Mouse (Mus musculus) right cerebral cortex, postnatal 10 days (tissue): Measurements from ENCODE around the gene Limk2.
A peak's percentile ranks its signal among the peaks of the same experiment; 100 is the strongest.

Experiments
- DNase-seq, 2 experiments: peaks; one replicate each; pipeline ENCODE4 v3.0.0; 2021; ENCODE audit warnings: low spot score in 2 of 2

Gene Limk2

DNA sequence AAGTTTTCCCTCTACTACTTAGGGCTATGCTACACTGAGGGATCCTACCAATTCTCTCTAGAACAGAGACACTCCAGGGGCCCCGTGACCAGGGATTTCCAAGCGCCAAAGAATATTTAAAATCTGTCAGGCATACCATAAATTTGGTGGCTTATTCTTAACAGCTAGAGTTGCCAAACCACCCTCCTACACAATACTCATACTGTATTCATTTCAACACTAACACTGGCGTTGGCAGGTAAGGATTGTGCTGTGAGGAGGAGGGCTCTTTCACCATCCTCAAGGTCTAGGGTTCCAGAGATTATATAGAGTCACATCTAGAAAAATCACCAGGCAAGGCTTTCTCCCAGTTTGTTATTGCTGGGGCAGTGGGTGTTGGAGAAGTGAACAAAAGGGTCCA lies 7.4 kb upstream of the Limk2 start:
- DNase-seq = no peak

DNA sequence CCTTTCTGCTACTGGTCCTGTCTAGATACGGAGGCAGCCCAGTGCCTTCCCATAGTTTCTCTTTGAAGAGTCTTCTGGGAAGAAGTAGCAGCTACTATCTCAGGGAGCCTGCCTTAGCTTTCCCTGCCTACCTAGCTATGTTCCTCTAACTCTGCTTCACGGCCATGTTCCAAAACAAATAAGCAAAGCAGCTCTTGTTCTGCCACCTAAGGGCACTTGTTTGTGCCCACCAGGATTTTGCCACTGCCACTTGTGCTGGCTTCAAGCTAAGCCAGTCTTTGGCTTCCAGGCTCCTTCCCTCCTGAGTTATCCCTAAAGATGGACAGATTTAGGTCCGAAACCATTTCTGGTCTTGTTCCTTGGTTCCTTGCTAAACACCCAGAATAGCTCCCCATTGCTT lies 3.1 kb upstream of the Limk2 start:
- DNase-seq = no peak

GRCm38 (mm10) chr11:3408131-3408996 lies 625 bp downstream of the Limk2 start:
- no peak for DNase-seq

DNA sequence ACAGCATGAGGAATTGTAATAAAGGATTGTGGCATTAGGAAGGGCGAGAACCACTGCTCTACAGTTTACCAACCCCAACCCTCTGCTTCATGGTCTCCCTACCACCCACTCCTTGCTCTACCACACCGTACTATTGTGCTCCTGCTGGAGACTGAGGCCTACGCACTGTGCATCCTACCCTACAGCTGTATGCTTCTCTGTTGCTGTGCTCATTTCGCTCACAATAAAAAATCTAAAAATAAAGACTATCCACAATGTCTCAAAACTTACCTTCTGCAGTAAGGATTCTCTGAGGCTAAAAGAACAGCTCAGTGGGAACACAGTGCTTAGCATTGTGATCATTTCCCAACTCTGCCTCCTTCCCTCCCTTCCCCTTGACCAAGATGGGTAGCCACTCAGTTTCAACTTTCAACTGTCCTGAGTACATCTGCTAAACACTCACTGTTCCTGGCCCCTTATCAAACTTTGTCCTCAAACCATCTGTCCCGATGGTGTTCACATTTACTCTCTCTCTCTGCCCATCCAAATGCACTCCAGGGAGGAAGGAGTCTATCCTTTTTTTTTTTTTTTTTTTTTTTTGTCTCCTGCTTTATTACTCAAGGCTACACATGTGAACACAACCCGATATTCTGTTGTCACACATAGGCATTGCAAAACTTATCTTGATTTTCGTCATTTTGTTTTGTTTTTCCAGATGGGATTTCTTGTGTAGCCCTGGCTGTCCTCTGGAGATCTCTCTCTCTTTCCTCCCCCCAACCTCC lies 4.5 kb downstream of the Limk2 start:
- DNase-seq = no peak

DNA sequence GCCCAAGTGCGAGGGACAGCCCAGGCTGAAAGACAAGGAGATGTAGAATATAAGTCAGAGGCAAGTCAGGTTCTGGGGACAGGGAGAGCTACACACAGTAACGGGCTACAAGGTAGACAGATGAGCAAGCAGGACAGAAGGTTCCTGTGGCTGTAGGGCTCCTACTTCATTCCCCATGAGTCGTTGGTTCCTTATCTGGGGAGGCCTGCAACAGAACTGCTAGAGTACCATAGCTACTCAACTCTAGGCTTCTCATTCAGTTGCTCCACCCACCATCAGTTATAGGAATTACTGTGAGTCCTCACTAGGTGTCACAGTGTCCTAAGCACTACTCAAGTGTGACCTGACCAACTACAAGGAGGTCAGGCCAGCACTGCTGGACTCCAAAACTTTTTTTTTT lies 6.0 kb downstream of the Limk2 start:
- DNase-seq = no peak

DNA sequence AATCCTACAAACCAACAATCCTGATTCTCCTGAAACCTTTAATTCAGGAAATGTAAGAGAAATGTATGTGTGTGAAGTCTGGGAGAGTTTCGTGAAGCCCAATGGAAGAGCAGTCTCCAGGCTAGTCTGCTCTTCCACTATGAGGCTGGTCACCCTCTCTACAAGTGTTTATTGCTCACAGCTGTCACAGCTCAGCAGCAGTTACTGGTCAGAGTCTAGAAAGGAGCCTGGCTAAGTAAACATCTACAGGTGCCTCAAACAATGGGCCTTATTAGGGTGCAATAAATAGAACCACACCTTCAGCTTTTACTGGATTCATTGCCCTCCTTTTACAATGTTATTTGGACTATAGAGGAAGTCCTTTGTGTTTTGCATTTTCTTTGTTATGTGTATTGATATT lies 10.7 kb downstream of the Limk2 start:
- DNase-seq = no peak

DNA sequence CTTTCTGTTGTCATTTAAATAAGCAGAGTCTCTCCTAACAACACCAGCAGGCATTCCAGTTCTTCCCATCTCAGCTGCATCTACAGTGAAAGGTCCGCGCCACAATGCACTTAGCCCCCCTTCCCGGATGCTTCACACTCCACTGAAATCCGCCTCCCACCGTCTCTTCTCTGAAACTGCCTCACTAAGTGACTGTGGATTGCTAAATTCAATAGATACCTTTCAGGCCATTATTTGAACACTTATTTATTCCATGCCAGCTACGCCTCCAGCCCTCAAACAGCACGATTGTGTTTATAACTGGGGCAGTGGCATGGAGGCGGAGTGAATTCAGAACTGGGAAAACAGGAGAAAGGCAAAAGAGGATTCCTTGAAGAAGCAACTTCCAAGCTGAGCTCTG lies 12.4 kb downstream of the Limk2 start:
- DNase-seq = peak; percentile 36 to 49

- no peak for DNase-seq
Observed at GRCm38 (mm10) chr11:3396091-3396490, 12.9 kb downstream of the Limk2 start.

GRCm38 (mm10) chr11:3394520-3394919 lies 14.5 kb downstream of the Limk2 start:
- no peak for DNase-seq

GRCm38 (mm10) chr11:3392526-3392925 lies 16.5 kb downstream of the Limk2 start:
- DNase-seq = no peak

GRCm38 (mm10) chr11:3390789-3391188 lies 18.2 kb downstream of the Limk2 start:
- DNase-seq = no peak

DNA sequence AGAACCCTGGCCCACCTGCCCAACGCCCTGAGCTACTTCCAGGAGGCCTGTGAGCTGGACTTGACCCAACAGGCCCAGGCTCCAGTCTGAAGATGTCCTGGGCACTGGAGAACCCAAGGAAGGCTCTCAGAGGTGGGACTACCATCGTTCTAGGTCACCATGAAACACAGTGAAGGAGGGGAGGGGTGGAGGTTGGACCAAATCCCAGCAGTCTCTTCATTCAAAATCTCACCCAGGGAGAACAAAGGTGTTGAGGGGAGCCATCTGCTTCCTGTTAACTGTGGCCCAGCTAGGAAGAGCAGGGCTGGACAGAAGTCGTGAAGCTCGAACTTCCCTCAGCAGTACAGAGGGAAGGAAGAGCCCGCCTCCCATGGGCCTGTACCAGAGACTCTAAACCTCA lies 19.0 kb downstream of the Limk2 start:
- no peak for DNase-seq

DNA sequence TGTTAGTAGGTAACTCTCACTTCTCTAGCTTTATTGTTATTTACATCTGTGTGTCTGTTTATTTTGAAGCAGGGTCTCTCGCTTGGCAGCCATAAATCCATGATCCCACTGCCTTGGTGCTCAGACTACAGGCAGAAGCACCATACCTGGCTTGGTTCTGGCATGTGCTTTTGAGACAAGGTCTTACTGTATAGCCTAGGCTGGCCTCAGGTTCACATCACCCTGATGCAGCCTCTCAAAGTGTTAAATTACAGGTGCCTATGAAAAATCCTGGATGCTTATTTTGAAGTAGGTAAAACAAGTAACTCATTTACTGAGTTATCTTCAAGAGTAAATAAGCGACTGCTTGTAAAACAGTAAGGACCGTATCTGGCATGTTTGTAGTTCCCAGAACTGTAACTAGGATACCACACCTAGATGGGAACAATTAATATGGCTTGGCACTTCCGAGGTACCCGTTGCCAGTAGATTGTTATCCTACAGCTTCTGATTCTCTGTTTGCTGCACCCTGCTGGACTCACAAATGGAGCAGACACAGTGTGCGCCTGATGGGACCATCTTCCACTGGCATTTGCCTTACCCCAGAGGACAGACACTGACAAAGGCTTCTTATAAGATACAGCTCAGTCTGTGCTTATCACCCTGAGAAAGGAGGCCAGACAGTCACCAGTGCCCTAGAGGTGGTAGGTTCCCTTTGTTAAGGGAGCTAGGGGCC lies 21.4 kb downstream of the Limk2 start:
- DNase-seq = no peak

DNA sequence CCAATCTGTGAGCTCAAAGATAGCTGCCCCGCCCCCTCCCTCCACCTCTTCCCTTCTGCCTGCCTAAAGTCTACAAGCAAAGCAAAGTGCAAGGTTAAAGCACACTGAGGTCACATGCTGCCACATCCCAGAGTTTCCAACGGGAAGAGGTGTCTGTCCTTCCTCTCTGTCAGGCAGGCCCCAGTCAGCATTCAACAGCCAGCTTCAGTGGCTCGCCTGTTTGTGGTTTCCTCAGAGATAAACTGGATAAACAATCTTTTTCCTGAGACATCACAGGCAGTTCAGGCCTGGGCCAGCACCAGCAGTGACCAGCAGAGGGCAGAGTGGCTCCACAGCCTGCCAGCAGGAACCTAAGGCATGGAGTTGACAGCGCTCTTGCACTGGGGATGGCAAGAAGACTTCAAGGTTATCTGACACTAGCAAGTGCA lies 22.0 kb downstream of the Limk2 start:
- peak; percentile 81 to 90 for DNase-seq

DNA sequence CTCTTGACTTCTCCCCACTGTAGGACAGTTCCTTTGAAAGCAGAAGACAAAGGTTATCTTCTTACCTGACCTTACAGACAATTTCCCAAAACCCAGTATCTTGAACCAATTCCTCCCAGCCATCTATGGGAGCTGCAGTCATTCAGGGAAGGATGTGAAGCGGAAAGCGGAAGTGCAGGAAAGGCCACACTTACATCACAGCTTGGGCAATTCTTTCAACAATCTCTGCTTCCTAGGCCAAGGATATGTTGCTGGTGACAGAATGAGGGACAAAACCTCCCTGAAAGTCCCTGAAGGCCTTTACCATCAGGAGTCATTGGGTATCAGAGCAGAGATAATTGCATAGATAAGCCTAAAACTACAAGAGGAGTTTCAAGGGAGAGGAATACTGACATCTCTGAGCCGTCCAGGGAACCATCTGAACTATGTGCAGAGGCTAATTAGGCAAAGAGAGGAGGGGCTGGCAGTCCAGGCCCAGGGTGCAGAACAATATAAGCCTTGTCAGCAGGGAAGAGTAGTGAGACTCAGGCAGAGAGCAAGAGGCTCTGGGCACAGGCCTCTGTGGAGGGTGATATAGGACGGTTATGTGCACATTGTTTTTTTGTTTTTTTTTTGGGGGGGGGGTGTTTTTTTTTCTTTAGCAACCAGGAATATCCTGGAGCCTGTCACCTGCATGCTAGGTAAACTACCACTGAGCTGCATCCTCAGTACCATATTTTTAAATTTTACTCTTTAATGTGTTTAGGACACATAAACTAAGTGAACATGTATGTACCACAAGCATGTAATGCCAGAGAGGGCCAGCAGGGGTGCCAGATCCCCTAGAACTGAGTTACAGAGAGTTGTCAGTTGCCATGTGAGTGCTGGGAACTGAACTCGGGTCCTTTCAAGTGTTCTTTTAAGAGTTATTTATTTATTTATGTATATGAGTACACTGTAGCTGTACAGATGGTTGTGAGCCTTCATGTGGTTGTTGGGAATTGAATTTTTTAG lies 26.1 kb downstream of the Limk2 start:
- no peak for DNase-seq

DNA sequence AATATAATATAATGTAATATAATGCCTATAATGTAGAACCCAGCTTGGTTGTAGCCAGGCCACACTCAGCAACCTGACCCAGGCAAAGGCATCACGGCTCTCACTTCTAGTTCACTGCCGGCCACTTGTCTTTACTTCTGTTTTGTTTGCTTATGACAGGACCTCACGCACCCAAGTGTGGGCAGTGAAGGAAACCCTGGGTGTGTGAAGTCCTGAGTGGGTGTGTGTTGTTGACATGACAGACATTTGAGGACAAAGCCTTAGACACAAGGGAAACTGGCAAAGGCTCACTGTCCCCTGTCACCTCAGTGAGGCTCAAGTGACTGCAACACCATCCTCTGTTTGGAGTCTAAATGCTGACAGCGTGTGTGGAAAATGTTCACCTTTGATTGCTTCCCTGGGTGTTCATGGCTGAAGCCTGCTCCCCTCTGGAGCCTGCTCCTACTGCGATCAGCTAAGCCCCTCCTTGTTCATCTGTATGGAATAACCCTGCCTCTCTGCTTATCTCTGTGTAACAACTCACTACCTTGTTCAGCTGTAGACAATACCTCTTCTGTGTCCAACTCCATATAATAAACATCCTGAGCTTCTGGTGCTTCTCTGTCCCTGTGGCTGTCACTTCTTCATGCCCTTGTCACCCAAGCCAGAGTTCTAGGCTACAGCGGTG lies 27.7 kb downstream of the Limk2 start:
- no peak for DNase-seq

- DNase-seq = no peak
Observed at GRCm38 (mm10) chr11:3379427-3379826, 29.6 kb downstream of the Limk2 start.

DNA sequence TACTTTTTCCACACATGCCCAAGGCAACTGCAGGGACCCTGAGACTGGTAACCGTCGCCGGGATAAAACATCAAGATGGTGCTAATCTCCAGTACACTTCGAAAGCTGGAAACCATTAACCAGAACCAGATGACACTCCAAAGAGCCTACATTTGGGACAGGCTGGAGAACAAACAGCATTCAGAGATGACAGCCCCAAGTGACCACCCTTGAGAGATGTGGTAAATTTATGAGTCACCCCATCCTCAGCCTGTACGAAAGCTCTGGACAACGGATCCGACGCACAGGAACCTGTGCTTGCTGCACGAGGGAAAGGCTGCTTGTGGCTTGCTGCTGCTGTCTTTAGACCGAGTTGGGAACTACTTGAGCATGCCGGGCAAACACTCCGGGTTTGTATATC lies 34.2 kb downstream of the Limk2 start:
- no peak for DNase-seq

DNA sequence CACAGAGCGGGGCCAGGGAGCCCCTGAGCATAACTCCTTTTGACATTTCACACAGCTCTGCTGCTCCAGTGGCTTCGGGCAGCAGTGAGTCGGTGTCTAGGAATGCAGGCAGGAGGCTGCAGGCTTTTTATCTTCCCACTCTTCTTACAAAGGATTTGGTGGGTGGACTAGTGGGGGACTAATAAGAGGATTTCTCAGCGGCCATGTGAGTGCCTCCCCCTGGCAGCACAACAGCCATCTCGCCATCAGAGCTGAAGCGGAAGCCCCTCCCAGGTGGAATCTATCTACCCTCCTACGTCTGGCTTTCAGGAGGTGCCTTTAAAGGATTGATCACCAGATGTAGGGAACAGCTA lies 34.7 kb downstream of the Limk2 start:
- no peak for DNase-seq

GRCm38 (mm10) chr11:3373591-3374292 lies 35.2 kb downstream of the Limk2 start:
- peak in 1 of 2 experiments; percentile 64 for DNase-seq
